Mouse (Mus musculus) embryo, embryonic 11.5 days (tissue): ENCODE measurements at regions not wholly inside any gene's neighbourhood (a gene's known extent, or its start where the extent isn't known, plus 50 kb on each side); places are given as distances from the start of the nearest gene placed in this dataset.
A peak's percentile ranks its signal among the peaks of the same experiment; 100 is the strongest.

ENCODE experiments used
- DNase-seq: peaks from one replicate; pipeline ENCODE4 v3.0.0-alpha.2; 2012; ENCODE audit warnings: low read depth, low spot score

DNA sequence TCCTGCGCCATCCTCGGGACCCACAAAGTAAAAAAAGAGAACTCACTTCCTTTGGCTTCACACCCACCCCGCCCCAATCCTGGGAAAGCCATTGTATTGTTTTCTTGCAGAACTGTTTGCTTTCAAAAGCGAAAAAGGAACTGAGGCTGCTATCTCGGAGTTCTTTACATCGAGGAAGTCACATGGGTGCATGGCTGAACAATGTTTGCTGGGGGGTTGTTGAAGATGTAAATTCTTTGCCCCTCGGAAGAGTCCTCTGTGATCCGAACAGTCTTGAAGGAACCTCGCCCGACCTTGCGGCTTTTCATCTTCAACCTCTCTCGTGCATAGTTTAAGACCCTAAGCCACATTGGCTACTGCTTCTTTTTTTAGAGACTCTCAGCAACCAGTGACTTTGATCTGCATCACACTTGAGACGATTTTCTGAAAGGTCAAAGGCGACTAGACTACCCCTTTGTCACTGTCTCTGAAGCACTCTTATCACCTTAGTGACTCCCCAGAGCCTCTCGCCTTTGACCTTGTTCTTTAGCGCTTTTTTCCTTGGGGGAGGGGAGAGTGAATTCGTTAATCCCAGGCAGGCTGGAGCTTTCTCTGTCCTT lies 197.9 kb downstream of the Dusp6 start:
- peak; percentile 46 for DNase-seq

DNA sequence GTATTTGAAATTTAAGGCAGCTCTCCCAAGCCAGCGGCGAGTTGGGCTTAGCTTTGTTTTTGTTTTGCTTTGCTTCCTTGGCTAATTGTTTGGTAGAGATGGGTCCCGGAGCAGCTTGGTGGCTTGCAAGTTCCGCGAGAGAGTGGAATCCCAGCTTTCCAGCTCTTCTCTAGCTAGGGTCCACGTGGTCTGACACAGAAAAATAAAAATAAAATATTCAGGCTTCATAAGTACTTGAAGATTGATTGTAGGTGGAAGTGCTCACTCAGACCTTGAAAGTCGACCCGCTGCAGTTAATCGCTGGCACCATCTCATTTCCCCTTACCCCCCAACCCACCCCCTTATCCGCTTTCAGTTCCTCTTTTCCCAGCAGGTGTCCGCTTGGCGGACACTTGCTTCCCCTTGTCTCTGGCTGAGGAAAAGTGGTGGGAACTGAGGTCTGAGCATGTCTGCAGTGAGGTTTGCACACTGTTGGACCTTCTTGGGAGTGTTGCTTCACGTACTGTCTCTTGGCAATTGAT lies 198.5 kb downstream of the Dusp6 start:
- DNase-seq: no peak

DNA sequence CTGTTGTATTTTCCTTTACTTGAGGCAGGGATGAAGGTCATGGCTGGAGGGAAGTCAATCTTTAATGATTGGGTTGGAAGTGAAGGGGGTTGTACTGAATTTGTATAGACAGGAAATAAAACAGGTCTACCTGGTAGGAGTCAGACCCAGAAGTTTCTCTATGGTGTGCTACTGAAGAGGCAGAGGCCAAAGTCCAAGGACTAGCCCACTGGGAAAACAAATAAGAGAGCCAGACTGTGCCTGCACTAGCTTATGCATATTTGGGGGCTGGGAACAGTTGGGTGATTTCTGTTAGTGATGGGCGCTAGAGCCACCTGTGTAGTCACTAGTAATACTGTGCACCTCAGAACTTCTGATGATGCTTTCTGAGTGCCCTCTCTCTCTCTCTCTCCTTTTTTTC lies 203.7 kb downstream of the Dusp6 start:
- DNase-seq: no peak

DNA sequence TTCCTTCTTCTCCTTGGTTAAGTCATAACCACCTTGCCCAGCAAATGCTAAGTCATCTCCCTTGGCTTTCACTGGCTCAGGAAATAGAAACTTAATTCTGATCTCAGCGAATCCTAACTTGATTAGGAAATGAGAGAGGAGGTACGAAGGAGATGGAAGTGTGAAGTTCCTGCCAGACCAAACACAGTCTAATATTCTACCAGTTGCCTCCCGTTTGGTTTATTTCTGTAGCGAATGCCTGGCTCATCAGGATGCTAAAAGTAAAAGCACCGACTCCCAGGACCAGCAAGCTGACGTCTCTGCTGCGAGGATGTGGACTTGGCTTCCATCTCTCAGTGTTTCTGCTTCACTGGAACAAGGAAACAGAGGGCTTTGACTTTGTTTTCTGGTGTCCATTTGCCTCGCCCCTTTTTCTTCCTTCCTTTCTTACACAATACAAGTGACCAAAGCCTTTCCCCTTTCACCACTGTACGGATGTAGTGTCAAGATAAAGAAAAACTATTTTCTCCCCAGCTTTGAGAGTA lies 204.3 kb downstream of the Dusp6 start:
- no peak for DNase-seq

DNA sequence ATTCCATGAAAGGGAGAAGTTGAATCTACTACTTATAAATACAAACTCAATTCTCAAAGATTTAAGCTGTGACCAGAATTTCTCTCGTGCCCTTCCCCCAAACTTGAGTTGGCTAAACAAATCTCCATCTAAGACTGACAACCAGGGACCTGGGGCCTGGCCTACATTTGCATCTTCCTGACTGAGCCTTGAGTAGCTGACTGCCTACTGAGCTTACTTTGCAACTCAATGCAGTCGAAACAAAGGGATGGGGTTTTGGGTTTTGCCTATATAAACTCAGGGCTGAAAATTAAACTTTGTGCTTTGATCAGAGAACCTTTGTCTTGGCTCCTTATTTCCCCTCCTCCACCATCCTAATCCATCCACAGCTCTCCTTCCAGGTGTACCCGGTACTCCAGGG lies 205.9 kb downstream of the Dusp6 start:
- no peak for DNase-seq

DNA sequence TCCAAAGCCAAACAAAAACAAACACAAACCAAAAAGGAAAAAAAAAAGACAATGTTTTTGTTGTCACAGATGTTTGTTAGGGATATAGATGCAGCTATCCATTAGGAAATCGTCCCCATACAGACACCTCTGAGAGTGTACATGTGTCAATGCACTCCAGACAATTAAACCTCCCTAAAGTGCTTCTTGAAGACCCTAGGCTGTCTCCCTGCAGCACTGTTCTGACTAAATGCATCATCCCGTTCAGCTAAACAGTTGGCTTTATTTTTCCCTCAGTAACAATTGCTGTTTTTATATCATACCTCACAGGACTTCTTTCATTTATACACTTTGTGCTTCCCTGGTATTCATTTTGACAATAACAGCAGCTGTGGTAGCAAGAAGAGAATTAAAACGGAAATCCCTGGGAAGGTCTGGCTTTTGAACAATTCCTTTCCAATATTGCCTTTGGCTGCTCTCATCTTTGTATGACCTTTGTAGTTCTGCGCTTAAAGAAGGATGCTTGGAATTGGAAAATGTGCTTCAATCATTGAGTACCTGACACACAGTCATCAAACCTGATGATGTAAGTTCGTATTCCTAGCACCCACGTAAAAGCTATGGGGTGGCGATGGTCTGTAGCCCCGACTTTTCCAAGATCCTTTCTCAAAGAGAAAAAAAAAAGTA lies 208.9 kb downstream of the Dusp6 start:
- no peak for DNase-seq

DNA sequence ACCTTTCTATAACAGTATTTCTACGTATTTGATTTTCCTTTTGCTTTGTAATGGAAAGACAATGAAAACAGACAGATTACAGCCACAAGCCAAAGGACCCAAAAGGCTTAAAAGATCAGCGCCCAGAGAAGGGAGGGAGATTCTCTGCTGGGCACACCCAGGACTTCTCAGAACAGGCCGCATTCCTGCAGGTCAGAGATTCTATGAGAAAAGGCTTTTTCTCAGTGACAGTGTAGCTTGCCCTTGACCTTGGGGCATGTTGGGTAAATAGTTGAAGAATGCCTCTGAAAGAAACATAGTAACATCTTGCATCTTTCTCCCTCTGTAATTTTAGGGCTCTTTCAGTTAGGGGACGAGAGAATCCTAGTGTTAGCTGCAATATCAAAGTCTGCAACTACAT lies 209.8 kb downstream of the Dusp6 start:
- DNase-seq: no peak

DNA sequence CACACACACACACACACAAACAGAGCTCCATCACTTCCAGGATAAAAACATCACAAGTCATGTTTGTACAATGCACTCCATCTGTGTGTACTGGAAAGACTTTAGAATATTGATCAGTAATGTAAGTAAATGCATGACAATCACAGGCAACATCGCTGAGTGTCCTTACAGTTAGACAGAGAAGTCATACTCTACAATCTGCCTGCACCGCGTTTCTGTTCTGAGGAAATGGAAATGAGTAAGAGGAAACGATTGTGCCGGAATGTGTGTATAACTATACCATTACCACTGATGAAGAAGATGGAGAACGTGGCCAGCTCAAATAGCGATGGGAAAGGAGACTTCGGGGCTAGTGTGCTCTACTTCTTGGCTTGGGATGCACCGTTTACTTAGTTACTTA lies 210.7 kb downstream of the Dusp6 start:
- DNase-seq: no peak

DNA sequence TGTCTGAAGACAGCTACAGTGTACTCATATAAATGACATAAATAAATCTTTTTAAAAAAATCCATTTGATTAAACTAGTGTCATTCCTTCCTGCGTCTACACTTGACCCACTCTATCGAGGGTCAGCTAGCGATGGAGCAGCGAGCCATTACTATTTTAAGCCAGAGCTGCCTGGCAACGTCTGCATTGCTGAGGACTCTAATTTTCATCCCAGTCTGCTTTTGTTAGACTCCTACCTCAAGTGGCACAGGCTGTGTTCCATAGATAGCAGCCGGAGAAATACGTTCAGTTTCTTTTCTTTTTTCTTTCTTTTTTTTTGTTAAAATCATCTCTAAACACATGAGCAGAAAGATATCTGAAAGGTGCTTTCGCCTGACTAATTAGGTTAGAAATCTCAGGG lies 211.5 kb downstream of the Dusp6 start:
- DNase-seq: no peak

DNA sequence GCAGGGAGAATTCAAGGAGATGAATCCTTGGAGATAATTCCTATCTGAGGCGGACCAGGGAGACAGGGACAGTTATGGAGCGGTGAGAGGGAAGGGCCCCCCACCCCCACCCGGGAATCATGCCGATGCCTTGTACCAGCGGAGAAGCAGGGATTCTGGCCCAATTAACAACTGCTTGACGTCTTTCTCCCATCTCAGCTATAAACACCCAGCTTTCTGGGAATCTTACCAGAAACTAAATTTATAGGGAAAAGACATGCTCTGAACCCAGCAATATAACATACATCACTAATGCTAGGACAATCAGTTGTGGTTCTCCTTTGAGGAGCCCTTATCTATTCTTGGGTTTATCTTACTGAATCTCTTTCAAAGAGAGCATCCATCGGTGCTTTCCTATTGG lies 213.2 kb downstream of the Dusp6 start:
- no peak for DNase-seq

DNA sequence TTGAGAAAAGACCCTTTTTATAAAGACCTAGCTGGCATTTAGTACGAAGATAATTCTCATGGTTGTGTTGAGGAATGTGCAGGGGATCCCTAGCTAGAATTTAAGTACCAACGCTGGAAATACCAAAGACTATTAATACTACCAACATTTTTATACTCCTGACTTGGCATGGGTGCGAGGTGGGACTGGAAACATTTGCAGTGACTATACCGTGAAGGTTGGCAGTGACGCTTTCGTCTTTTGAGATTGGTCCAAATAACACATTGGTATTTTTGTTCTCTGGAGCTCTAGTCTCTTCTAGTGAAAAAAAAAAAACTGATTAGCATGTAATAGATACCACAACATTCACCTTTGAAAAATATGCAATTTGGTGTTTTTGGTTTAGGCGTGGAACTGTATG lies 213.7 kb downstream of the Dusp6 start:
- no peak for DNase-seq

DNA sequence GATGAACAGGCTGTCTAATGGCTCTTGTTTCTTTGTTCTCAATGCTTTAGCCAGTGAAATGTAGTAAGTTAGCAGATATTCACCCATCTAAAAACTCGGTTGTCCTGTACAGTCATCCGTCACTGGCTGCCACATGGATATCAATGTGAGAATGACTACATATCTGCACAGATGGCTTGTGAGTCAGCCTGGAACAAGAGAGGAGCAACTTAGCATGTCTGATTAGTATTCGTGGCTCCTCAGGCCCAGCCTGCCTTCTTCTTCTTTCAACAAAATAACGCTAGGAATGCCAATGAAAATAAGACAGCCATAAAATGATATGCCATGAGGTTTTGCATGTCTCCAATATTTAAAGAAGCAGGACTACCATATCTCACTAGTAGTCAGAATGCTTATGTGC lies 217.5 kb downstream of the Dusp6 start:
- DNase-seq: no peak

DNA sequence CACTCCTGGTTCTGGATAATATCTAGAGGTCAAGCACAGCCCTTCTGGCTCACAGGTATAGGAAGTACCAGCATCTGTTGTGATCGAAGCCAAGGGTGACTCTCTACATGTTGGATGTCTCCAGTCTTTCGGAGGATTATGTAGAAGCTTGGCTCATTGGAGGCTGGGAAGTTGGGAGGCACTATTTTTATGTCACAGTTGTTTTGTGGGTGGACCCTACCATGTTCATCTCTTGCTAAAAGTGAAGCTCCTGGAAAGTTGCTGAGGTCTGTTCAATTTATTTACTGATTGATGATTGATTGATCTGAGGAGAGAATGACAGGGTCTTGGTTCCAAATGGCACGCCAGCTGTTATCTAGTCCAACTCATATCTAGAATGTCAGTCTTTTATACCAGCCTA lies 219.0 kb downstream of the Dusp6 start:
- no peak for DNase-seq

DNA sequence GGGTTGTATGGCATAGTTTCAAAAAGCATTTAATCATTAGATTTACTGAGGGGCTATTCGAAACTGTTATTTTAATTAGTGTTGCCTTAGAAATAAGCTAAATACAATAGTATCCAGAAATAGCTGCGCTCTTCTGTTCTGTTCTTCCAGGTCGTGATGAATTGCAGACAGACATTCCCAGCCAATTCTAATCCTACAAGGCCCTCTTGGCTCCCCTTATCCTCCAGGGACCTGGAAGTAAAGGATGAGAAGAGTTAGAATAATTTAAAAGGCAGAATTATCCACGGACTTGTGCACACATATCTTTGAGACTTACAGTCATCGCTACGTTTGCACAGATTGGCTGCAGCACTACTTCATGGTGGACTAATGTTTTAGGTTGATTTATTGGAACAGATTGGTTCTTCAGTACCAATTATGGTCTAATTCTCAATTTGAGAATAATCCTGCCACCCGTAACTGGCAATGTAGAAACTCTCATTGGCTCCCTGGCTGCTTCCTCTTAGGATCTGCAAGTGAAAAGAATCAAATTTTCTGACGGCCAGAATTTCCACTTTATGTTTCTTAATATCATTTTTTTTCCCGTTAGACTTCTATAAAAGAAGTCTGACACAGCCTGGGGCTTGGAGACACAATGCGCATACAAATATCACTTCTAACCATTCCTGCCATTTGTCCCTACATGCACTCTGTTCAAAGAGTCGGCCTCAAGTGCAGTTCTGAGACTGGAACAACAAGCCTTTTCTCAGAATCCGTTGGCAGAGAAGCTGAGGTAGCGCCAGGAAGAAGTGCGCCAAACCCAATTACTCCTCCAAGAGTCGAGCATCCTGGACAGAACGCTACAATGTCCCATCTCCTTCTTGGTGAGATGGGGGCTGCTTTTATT lies 225.4 kb downstream of the Dusp6 start:
- no peak for DNase-seq

DNA sequence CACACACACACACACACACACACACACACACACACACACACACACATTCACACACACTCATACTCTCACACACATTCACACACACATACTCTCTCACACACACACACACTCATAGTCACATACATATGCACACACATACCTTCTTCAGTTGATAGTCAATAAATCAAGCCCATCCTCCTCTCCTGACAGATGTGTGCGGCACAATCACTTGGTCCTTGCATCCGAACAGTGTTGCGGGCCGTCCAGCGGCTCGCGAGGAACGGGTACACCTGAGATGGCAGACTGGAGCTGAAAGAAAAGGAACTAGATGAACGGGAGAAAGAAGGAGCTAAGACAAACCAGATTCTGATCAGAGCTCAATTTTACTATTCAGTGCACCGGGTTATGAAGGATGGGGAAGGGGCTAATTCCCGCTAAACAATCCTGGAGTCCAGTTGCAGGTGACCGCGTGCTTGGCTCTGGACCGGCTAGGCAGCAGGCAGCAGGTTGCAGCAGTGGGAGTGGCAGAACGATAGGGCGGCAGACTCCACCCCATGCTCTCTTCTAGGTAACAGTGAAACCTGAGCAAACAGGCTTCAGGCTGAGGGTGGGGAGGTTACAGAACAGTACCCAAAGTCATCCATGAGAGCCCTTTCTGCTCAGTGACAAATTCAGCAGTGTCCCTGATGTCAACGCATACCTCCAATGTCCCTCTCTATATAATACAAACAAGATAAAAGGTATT lies 247.8 kb downstream of the Csl start:
- DNase-seq: no peak

DNA sequence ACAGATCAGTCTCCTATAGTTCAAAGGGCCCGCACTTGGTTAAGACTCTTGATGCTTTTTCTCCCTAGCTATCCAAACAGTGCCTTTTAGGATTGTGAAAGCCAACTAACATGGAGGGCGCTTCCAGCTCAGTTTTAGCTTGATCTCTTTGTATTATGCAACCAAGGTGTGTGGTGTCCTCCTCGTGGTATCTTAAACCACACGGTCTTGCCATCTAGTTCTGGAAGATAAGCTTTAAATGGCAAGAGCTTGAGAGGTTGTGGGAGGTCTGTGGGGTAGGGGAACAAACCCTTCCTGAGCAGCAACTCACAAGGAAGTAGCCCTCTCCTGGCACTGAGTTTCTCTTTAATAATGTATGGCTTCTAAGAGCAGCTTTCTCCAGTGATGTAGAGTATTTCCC lies 241.5 kb downstream of the Csl start:
- DNase-seq: no peak

DNA sequence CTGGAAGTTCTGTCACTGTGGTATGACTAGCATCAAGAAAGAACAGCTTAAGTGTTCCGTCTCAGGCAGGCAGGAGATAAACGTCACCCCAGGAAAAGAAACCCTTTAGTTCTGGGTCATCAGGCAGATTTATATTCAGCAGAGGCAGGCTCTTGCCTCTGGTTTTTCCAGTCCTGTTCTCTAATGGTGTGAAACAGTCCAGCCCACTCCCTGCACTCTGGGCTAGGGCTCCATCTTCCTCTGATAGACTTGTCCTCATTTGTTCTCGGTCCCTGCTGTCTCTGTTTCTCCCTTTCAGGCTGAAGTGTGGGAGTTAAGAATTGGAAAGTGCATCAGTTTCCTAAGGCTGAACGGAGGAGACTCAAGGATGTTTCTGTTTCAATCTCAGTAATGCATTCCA lies 240.0 kb downstream of the Csl start:
- DNase-seq: no peak

DNA sequence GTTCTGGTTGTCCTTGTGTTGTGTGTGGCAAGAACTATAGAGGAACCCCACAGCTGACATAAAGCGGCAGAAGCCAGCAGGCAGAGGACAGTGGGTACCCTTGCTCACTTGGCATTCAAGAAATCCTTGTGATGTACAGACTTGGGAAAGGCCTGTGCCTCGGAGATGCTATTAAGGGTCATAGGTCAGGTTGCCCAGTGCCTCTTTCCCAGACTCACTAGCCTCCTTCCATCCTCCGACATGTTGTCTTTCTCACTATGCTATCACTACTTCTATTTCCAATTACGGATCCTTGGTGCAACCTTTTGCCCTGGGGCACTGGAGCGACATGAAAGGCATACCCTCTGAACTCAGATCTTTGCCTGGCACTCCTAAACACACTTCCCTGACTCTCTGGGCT lies 235.6 kb downstream of the Csl start:
- DNase-seq: no peak

DNA sequence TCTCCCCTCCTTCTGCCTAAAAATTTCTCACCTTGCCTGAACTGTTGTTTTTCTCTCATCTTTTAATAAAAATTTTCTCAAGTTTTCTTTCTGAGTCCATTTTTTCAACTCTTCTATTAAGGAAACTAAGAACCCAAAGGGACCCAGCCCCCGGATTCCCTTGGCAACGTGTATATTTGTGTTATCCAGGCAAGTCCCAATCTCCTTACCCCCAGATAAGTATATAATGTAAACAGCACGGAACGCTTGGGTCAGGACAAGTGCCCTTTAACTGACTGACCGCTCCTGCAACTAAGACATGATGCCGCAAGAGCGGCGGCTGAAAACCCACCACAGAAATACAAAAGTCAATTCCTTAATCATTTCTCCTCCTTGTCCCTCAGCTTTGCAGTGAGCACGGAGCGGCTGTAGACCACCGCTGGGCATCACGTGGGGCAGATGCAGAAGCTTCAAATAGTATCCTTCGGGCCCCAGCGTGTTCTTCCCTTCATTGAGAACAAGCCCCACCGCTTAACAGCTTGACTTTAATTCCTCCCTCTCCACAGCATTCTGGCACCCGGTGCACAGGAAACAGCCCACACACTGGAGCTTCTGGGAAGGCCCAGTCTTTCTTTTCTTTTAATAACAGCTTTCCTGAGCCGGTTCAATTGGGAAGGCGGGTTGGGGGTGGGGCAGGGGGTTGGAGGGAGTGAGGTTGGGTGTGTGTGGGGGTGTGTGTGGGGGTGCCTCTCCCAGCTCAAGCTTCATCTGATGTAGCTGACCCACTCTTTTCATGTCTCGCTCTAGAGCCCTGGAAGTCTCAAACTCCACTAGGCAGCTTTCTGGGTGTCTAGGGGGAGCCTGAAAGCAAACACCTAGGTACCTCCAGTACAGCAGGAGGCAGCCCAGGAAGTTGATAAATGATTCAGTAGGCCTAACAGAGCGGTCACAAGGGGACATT lies 234.9 kb downstream of the Csl start:
- DNase-seq: no peak

DNA sequence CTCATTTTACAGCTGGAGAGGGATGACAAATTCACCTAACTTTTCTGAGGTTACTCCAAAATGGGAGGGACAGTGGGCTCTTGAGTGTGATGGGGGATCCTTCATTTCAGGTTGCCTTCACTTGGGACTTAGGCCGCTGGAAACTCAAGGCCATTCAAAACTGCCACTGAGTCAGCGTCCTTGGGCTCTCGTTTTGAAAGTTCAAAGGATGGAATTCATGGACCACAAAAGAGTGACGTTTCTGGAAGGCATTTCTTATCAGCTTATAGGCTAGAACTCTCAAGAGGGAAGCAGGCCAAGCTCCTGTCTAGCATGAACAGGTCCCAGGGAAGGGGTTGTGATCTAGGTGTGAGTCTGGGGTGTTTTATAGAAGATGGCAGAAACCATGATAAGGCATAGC lies 233.3 kb downstream of the Csl start:
- DNase-seq: no peak

DNA sequence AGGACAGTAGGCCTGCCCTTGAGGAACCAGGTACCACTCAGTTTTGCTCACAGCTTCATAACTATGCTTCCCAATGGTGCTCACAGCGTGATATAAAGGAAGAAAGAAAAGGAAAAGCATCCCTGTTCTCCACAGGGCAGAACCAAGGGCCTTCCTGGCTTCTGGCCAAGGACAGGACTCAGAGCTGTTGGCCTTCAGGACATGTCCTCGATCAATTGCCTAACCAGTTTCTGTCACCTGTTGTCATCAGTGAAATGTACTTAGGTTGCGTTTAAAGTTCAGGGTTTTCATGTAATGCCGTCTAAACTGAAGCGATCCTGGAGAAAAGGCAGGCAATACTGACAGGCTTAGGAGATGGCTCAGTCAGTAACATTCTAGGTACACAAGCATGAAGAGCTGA lies 232.9 kb downstream of the Csl start:
- no peak for DNase-seq
